Mouse (Mus musculus) hindbrain, embryonic 15.5 days (tissue): ENCODE measurements at regions not wholly inside any gene's neighbourhood (a gene's known extent, or its start where the extent isn't known, plus 50 kb on each side); places are given as distances from the start of the nearest gene placed in this dataset.

Experiments
- ATAC-seq: fragments of 200-750 bp; cut with Nextera tagmentation; 2 replicates; pipeline ENCODE4 v1.8.0; 2017; ENCODE audit warnings: low read depth, moderate number of reproducible peaks, moderate TSS enrichment; ENCODE audit not compliant: low FRiP score
- H3K27ac ChIP-seq: fragments of 300-500 bp; sonication (generic); replicated peaks from 2 replicates; pipeline ENCODE4 v1.5.1; 2015; ENCODE audit warnings: mild to moderate bottlenecking, inconsistent platforms
- H3K27me3 ChIP-seq: fragments of 300-500 bp; sonication (generic); 2 replicates; pipeline ENCODE4 v1.6.1; 2015; ENCODE audit warnings: control low read depth, inconsistent platforms
- H3K36me3 ChIP-seq: fragments of 300-500 bp; sonication (generic); 2 replicates; pipeline ENCODE4 v1.6.1; 2015; ENCODE audit warnings: control low read depth, inconsistent platforms
- H3K4me1 ChIP-seq: fragments of 300-500 bp; sonication (generic); replicated peaks from 2 replicates; pipeline ENCODE4 v1.6.1; 2015; ENCODE audit warnings: control low read depth, inconsistent platforms
- H3K4me2 ChIP-seq: fragments of 300-500 bp; sonication (generic); 2 replicates; pipeline ENCODE4 v1.6.1; 2015; ENCODE audit warnings: moderate library complexity, mild to moderate bottlenecking, inconsistent platforms
- H3K4me3 ChIP-seq: fragments of 300-500 bp; sonication (generic); 2 replicates; pipeline ENCODE4 v1.5.1; 2015; ENCODE audit warnings: mild to moderate bottlenecking, inconsistent platforms
- H3K9ac ChIP-seq: fragments of 300-500 bp; sonication (generic); 2 replicates; pipeline ENCODE4 v1.6.1; 2015; ENCODE audit warnings: inconsistent platforms
- H3K9me3 ChIP-seq: fragments of 300-500 bp; sonication (generic); 2 replicates; pipeline ENCODE4 v1.6.1; 2016; ENCODE audit warnings: control low read depth, inconsistent platforms
- WGBS: fragments of 180-500 bp; shearing (Covaris S2); methylation state at CpG from one replicate; pipeline ENCODE4 v1.1.7; 2015; 5-methylcytosine and 5-hydroxymethylcytosine counted together

GRCm38 (mm10) chr15:41154551-41155151, 1020.5 kb downstream of the 9330182O14Rik start:
- peak overlapping the region; percentile 53 for H3K4me2 ChIP-seq
- H3K27me3 ChIP-seq, result no peaks in the 10 kb centered on the region
- no peaks in the 10 kb centered on the region for H3K9me3 ChIP-seq
- H3K27ac ChIP-seq, result peak overlapping the region; percentile 14; the same call in 1 of the 2 replicates
- peaks cover 13% of the 10 kb centered on the region for H3K4me1 ChIP-seq
- H3K4me3 ChIP-seq, result peak overlapping the region; percentile 23
- H3K9ac ChIP-seq, result peak overlapping the region; percentile 18; the same call in 1 of the 2 replicates
- 32% methylated on average over 7 of the region's 7 CpGs for WGBS
- H3K36me3 ChIP-seq, result no peaks in the 10 kb centered on the region
- ATAC-seq, result no peak

DNA sequence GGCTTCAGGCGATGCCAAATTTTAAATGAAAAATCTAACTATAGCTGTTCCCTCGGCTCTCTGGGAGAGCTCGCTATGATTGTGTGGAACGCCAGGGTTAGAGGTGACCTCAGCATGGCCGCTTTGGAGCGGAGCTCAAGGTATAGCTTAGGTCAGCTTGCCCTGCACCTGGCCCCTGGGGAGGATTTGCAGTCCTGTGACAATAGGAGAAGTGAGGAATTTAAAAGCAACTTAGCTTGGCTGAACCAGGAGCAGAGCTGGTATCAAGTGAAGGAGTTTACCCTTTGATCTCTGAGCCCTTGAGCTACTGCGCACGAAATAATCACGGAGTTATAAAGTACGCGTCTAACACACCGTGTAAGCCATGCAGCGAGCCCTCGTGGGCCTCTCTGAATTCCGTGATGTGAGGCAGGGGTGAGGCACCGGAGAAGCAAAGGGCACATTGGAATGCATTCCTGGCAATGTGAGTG, 1021.0 kb downstream of the 9330182O14Rik start:
- Histone ChIP-seq H3K27me3 (no peaks in the 10 kb centered on the region), H3K4me2 (peak overlapping the region; percentile 53), H3K4me1 (peaks cover 13% of the 10 kb centered on the region), H3K27ac (peak overlapping the region; percentile 14; the same call in 1 of the 2 replicates), H3K36me3 (no peaks in the 10 kb centered on the region), H3K4me3 (peak overlapping the region; percentile 23), H3K9me3 (no peaks in the 10 kb centered on the region), H3K9ac (peak overlapping the region; percentile 18; the same call in 1 of the 2 replicates)
- WGBS, result 7% methylated on average over 16 of the region's 16 CpGs
- ATAC-seq, result peak; percentile 83

GRCm38 (mm10) chr15:41157802-41158201, 1023.6 kb downstream of the 9330182O14Rik start:
- no peak for ATAC-seq
- Histone ChIP-seq H3K9ac (no peak overlapping the region), H3K27ac (no peak overlapping the region), H3K27me3 (no peaks in the 10 kb centered on the region), H3K4me2 (no peak overlapping the region), H3K4me3 (no peak overlapping the region), H3K4me1 (peaks cover 13% of the 10 kb centered on the region), H3K9me3 (no peaks in the 10 kb centered on the region), H3K36me3 (no peaks in the 10 kb centered on the region)

DNA sequence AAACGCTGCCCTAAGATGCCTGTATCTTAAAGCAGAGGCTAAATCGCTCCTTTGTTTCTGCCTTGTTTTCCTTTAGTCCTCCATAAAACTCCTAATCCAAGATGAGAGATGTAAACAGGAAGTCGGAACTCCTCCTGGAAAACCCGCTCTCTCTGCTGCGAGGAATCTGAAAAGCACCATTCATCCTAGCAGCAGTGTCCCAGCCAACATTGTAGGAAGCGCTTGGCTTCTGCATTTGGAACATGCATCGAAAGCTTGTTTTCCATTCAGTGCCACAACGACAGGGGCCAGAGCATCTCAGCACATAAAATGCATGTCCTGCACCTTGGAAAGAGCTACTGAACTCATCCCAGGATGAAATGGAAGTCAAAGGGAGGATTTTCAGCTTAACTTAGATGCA, 1028.1 kb downstream of the 9330182O14Rik start:
- Histone ChIP-seq H3K4me1 (0 out of 2 replicates have a peak, but pooled peaks cover 4% of the 10 kb centered on the region), H3K27ac (0 out of 2 replicates have a peak overlapping the region, but pooled peaks have one; percentile 22), H3K36me3 (no peaks in the 10 kb centered on the region), H3K9ac (no peak overlapping the region), H3K27me3 (no peaks in the 10 kb centered on the region), H3K4me3 (no peak overlapping the region), H3K4me2 (peak overlapping the region; percentile 29), H3K9me3 (no peaks in the 10 kb centered on the region)
- ATAC-seq, result peak; percentile 25; the same call in 1 of the 2 replicates
- WGBS, result 35% methylated on average over 8 of the region's 8 CpGs

- 0 out of 2 replicates have a peak, but pooled peaks cover 4% of the 10 kb centered on the region for H3K4me1 ChIP-seq
- no peaks in the 10 kb centered on the region for H3K9me3 ChIP-seq
- H3K27ac ChIP-seq, result no peak overlapping the region
- H3K36me3 ChIP-seq, result no peaks in the 10 kb centered on the region
- ATAC-seq, result no peak
- 5% methylated on average over 8 of the region's 8 CpGs for WGBS
- peak overlapping the region; percentile 32 for H3K4me2 ChIP-seq
- no peak overlapping the region for H3K4me3 ChIP-seq
- H3K9ac ChIP-seq, result no peak overlapping the region
- H3K27me3 ChIP-seq, result no peaks in the 10 kb centered on the region
Observed at GRCm38 (mm10) chr15:41162793-41163192, 1028.6 kb downstream of the 9330182O14Rik start.

DNA sequence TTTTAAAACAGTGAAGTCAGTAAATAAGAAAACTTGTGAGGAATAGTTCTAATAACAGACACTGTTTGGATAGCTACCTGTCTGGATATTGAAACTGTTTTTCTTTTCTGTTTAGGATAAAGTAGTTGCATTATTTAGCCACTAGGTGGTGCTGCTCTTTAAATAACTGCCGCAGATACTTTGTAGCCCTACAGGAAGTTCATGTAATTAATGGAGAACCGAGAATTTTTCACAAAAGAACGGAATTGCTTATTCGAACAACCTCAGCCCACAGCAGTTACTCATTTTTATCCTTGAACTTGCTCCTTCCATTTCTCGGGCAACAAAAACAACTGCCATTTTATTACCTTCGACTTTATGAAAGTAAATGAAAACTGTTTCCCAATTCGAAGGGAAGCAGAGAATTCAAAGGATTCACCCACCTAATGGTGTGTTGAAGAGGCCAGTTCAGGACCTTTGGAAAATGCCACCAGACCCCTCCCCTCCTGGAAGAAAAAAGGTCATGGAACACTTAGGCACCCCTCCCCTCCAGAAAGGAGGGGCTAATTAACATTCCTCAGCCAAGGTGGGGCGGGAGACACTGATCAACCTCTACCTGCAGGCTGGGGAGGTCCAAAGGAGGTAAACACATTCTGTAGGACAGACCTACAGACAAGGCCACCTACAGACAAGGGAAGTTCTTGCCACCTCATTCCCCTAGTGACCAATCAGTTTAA, 1029.6 kb downstream of the 9330182O14Rik start:
- Histone ChIP-seq H3K36me3 (no peaks in the 10 kb centered on the region), H3K27me3 (no peaks in the 10 kb centered on the region), H3K4me3 (peak overlapping the region; percentile 27), H3K4me1 (0 out of 2 replicates have a peak, but pooled peaks cover 4% of the 10 kb centered on the region), H3K27ac (no peak overlapping the region), H3K4me2 (peak overlapping the region; percentile 54), H3K9me3 (no peaks in the 10 kb centered on the region), H3K9ac (no peak overlapping the region)
- 18% methylated on average over 8 of the region's 8 CpGs for WGBS
- ATAC-seq, result peak; percentile 63; the same call in 1 of the 2 replicates

DNA sequence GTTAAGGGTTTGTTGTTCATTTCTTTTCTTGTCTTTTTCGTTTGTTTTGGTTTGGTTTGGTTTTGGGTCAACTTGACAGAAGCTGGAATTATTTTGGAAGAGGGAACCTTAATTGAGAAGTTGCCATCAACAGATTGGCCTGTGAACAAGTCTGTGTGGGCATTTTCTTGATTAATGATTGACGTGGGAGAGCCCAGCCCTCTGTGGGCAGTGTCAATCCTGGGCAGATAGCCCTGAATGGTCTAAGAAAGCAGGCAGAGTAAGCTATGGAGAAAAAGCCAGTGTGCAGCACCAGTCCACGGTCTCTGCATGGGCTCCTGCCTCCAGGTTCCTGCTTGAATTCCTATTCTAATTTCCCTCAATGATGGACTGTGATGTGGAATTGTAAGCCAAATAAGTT, 1031.4 kb downstream of the 9330182O14Rik start:
- H3K4me3 ChIP-seq, result no peak overlapping the region
- H3K4me2 ChIP-seq, result no peak overlapping the region
- 84% methylated on average over 3 of the region's 3 CpGs for WGBS
- ATAC-seq, result no peak
- no peak overlapping the region for H3K27ac ChIP-seq
- 0 out of 2 replicates have a peak, but pooled peaks cover 4% of the 10 kb centered on the region for H3K4me1 ChIP-seq
- H3K36me3 ChIP-seq, result no peaks in the 10 kb centered on the region
- H3K27me3 ChIP-seq, result no peaks in the 10 kb centered on the region
- no peaks in the 10 kb centered on the region for H3K9me3 ChIP-seq
- no peak overlapping the region for H3K9ac ChIP-seq

DNA sequence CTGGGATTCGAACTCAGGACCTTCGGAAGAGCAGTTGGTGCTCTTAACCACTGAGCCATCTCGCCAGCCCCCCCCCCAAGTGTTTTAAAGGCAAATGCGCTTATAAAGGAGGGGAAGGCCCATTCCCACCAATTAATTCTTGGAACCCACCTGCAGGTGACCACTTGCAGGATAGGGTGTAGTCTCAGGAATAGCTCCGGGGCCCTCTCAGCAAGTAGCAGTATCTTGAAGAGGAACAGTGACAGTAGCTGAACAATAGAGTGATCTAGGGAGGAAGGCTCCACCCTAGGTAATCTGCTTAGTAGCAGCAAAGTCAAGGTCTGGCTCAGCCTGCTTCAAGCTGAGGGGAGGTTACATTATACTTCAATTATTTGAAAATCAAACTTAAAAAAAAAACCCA, 1056.6 kb downstream of the 9330182O14Rik start:
- no peaks in the 10 kb centered on the region for H3K9me3 ChIP-seq
- ATAC-seq, result no peak
- 84% methylated on average over 5 of the region's 5 CpGs for WGBS

GRCm38 (mm10) chr15:41193240-41193639, 1059.1 kb downstream of the 9330182O14Rik start:
- no peak overlapping the region for H3K27ac ChIP-seq
- H3K4me3 ChIP-seq, result no peak overlapping the region
- no peaks in the 10 kb centered on the region for H3K4me1 ChIP-seq
- H3K27me3 ChIP-seq, result no peaks in the 10 kb centered on the region
- H3K9me3 ChIP-seq, result no peaks in the 10 kb centered on the region
- no peaks in the 10 kb centered on the region for H3K36me3 ChIP-seq
- peak; percentile 79; the same call in 1 of the 2 replicates for ATAC-seq
- H3K9ac ChIP-seq, result no peak overlapping the region
- 29% methylated on average over 3 of the region's 3 CpGs for WGBS
- no peak overlapping the region for H3K4me2 ChIP-seq

More for the DNA sequence above, 1056.6 kb downstream of the 9330182O14Rik start:
- Histone ChIP-seq H3K9ac (no peak overlapping the region), H3K4me1 (no peaks in the 10 kb centered on the region), H3K27me3 (no peaks in the 10 kb centered on the region), H3K4me3 (no peak overlapping the region), H3K4me2 (no peak overlapping the region), H3K36me3 (no peaks in the 10 kb centered on the region), H3K27ac (no peak overlapping the region)

DNA sequence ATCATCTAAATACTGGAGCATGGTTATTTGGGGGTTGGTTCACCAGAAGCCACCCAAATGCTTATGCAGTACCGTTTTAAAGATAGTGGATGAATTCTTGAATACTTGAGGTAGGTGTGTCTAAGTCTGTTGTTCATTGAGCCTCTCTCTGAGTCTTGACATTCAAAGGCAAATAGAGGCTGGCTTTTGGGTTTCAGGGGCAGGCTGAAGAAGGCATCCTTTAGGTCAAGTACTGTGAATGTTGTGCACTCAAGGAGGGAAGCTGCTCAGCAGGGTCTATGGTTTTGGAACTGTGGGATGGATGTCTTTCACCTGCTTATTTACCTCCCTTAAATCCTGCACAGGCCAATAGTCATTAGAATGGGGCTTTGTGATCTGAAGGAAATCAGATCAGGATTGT, 1089.6 kb downstream of the 9330182O14Rik start:
- Histone ChIP-seq H3K9ac (no peak overlapping the region), H3K27ac (no peak overlapping the region), H3K9me3 (no peaks in the 10 kb centered on the region), H3K27me3 (no peaks in the 10 kb centered on the region), H3K4me1 (no peaks in the 10 kb centered on the region), H3K36me3 (no peaks in the 10 kb centered on the region), H3K4me3 (no peak overlapping the region), H3K4me2 (no peak overlapping the region)
- no peak for ATAC-seq
- WGBS, result 70% methylated on average over 1 of the region's 1 CpGs

GRCm38 (mm10) chr15:41232406-41233060, 1098.4 kb downstream of the 9330182O14Rik start:
- WGBS, result 47% methylated on average over 2 of the region's 2 CpGs
- no peak overlapping the region for H3K27ac ChIP-seq
- H3K9ac ChIP-seq, result no peak overlapping the region
- no peak overlapping the region for H3K4me3 ChIP-seq
- H3K36me3 ChIP-seq, result no peaks in the 10 kb centered on the region
- ATAC-seq, result no peak
- no peaks in the 10 kb centered on the region for H3K27me3 ChIP-seq
- no peaks in the 10 kb centered on the region for H3K9me3 ChIP-seq
- no peak overlapping the region for H3K4me2 ChIP-seq
- no peaks in the 10 kb centered on the region for H3K4me1 ChIP-seq
